Mouse (Mus musculus) liver, embryonic 14.5 days (tissue): ENCODE results near the gene Abat.

Source experiments
- CTCF ChIP-seq: IDR thresholded peaks from 2 replicates; pipeline ENCODE4 v1.5.1; 2016; ENCODE audit warnings: antibody characterized with exemption, low read depth, control low read depth
- EP300 ChIP-seq: IDR thresholded peaks from 2 replicates; pipeline ENCODE4 v1.6.1; 2016; ENCODE audit warnings: antibody characterized with exemption, low read depth

DNA sequence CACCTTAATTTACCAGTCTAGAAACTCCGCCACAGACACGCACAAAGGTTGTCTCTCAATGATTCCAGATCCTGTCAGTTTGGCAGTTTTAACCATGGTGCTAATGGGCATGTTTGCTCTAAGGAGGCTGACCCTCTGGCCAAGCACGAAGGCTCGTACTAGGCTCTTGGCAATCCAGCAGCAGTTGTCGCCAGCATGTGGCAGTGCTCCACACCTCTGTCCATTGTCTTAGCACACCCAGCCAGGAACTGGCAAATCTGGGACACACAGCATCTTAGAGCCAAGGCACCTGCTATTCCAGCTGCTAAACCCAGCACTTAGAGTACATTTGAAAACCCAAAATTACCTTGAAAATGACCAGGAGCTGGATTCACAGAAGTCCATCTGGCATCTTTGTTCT lies 23.9 kb upstream of the Abat start:
- no peak for TF ChIP-seq EP300
- TF ChIP-seq CTCF = no peak
